Mouse (Mus musculus): Measurements from ENCODE around the gene Ptchd3. TPM values are rescaled to one million over a fixed set of nuclear protein-coding genes. Genes with fewer than 3 reads are reported as not detected.
A peak's percentile ranks its signal among the peaks of the same experiment; 100 is the strongest.

Ptchd3 gene
- polyA plus RNA-seq, 1 experiment from 2014 or later: 0.09 TPM

- Histone ChIP-seq H3K9ac (no peak overlapping the region), H3K4me3 (no peak overlapping the region)
- 76% methylated on average over 4 of the region's 4 CpGs for WGBS
Observed at GRCm38 (mm10) chr11:121799746-121800299, 30.2 kb upstream of the Ptchd3 start.

GRCm38 (mm10) chr11:121802743-121803142, 27.3 kb upstream of the Ptchd3 start:
- ATAC-seq (ENCODE audit: borderline replicate concordance, extremely low read depth, low FRiP score, low TSS enrichment): no peak
- 83% methylated on average over 2 of the region's 2 CpGs for WGBS
- Histone ChIP-seq H3K27me3 (no peaks in the 10 kb centered on the region), H3K4me3 (no peak overlapping the region), H3K27ac (no peak overlapping the region), H3K9ac (no peak overlapping the region), H3K9me3 (no peaks in the 10 kb centered on the region), H3K4me1 (0 out of 2 replicates have a peak, but pooled peaks cover under 1% of the 10 kb centered on the region), H3K36me3 (no peaks in the 10 kb centered on the region), H3K4me2 (no peak overlapping the region)

More at GRCm38 (mm10) chr11:121799746-121800299, 30.2 kb upstream of the Ptchd3 start:
- Histone ChIP-seq H3K4me1 (peaks cover 8% of the 10 kb centered on the region), H3K36me3 (no peaks in the 10 kb centered on the region), H3K27ac (no peak overlapping the region), H3K9me3 (no peaks in the 10 kb centered on the region), H3K4me2 (no peak overlapping the region), H3K27me3 (no peaks in the 10 kb centered on the region)
- ATAC-seq (ENCODE audit: borderline replicate concordance, extremely low read depth, low FRiP score, low TSS enrichment): no peak

GRCm38 (mm10) chr11:121804258-121805027, 25.6 kb upstream of the Ptchd3 start:
- Histone ChIP-seq H3K4me2 (no peak overlapping the region), H3K27ac (no peak overlapping the region), H3K27me3 (no peaks in the 10 kb centered on the region), H3K36me3 (no peaks in the 10 kb centered on the region), H3K4me3 (no peak overlapping the region), H3K4me1 (0 out of 2 replicates have a peak, but pooled peaks cover 5% of the 10 kb centered on the region), H3K9ac (no peak overlapping the region), H3K9me3 (no peaks in the 10 kb centered on the region)
- 78% methylated on average over 5 of the region's 5 CpGs for WGBS
- no peak for ATAC-seq (ENCODE audit: borderline replicate concordance, extremely low read depth, low FRiP score, low TSS enrichment)

- Histone ChIP-seq H3K27me3 (no peaks in the 10 kb centered on the region), H3K9me3 (no peaks in the 10 kb centered on the region), H3K4me2 (no peak overlapping the region), H3K36me3 (no peaks in the 10 kb centered on the region), H3K4me1 (0 out of 2 replicates have a peak, but pooled peaks cover 5% of the 10 kb centered on the region), H3K27ac (no peak overlapping the region), H3K9ac (no peak overlapping the region), H3K4me3 (no peak overlapping the region)
- peak; percentile 53 for ATAC-seq (ENCODE audit: borderline replicate concordance, extremely low read depth, low FRiP score, low TSS enrichment)
- WGBS: under 1% methylated on average over 4 of the region's 4 CpGs
Observed at GRCm38 (mm10) chr11:121808204-121808852, 21.7 kb upstream of the Ptchd3 start.

- Histone ChIP-seq H3K9ac (no peak overlapping the region), H3K4me3 (no peak overlapping the region), H3K4me2 (no peak overlapping the region), H3K36me3 (no peaks in the 10 kb centered on the region), H3K9me3 (no peaks in the 10 kb centered on the region), H3K4me1 (0 out of 2 replicates have a peak, but pooled peaks cover 5% of the 10 kb centered on the region), H3K27me3 (no peaks in the 10 kb centered on the region), H3K27ac (no peak overlapping the region)
- ATAC-seq (ENCODE audit: borderline replicate concordance, extremely low read depth, low FRiP score, low TSS enrichment): peak; percentile 24; the same call in 1 of the 2 replicates
- 36% methylated on average over 1 of the region's 1 CpGs for WGBS
Observed at GRCm38 (mm10) chr11:121808866-121809265, 21.2 kb upstream of the Ptchd3 start.

- ATAC-seq (ENCODE audit: borderline replicate concordance, extremely low read depth, low FRiP score, low TSS enrichment): no peak
- Histone ChIP-seq H3K4me1 (no peaks in the 10 kb centered on the region), H3K4me3 (no peak overlapping the region), H3K4me2 (no peak overlapping the region), H3K9me3 (no peaks in the 10 kb centered on the region), H3K9ac (no peak overlapping the region), H3K27me3 (no peaks in the 10 kb centered on the region), H3K27ac (no peak overlapping the region), H3K36me3 (no peaks in the 10 kb centered on the region)
- 43% methylated on average over 2 of the region's 2 CpGs for WGBS
Observed at GRCm38 (mm10) chr11:121845923-121846322, 15.9 kb downstream of the Ptchd3 start.

GRCm38 (mm10) chr11:121847790-121848299, 17.8 kb downstream of the Ptchd3 start:
- Histone ChIP-seq H3K9ac (peak overlapping the region; percentile 53), H3K4me2 (peak overlapping the region; percentile 72), H3K27me3 (no peaks in the 10 kb centered on the region), H3K27ac (peak overlapping the region; percentile 73), H3K36me3 (no peaks in the 10 kb centered on the region), H3K4me1 (no peaks in the 10 kb centered on the region), H3K9me3 (no peaks in the 10 kb centered on the region), H3K4me3 (peak overlapping the region; percentile 45)
- 0% methylated on average over 11 of the region's 11 CpGs for WGBS
- ATAC-seq (ENCODE audit: borderline replicate concordance, extremely low read depth, low FRiP score, low TSS enrichment): peak; percentile 98

Other genes with a start within 250 kb of the Ptchd3 start
- gene B3gntl1, start 157.1 kb upstream of the Ptchd3 start, polyA plus RNA-seq (2015; fragmentation: Nextera tagmentation; extraction: Ambion mirVana): 6.9 and 8.0 TPM in 2 replicates
- 27.6 and 28.2 TPM in 2 replicates for gene Metrnl, start 128.7 kb upstream of the Ptchd3 start, polyA plus RNA-seq (2015; fragmentation: Nextera tagmentation; extraction: Ambion mirVana)